Mouse (Mus musculus) T-helper 17 cell (primary cell): ENCODE results near the gene Neurog2.

Experiments used
- in situ Hi-C, 2 experiments: fragments of 300-600 bp; cut with MboI, MseI; formaldehyde crosslinking; loops; 1 replicate in 1 of 2; 2 replicates in 1 of 2; pipeline ENCODE4 v1.15.1; 2025; ENCODE audit warnings: high pct_unique_total_duplicates in 2 of 2

Neurog2 gene

DNA sequence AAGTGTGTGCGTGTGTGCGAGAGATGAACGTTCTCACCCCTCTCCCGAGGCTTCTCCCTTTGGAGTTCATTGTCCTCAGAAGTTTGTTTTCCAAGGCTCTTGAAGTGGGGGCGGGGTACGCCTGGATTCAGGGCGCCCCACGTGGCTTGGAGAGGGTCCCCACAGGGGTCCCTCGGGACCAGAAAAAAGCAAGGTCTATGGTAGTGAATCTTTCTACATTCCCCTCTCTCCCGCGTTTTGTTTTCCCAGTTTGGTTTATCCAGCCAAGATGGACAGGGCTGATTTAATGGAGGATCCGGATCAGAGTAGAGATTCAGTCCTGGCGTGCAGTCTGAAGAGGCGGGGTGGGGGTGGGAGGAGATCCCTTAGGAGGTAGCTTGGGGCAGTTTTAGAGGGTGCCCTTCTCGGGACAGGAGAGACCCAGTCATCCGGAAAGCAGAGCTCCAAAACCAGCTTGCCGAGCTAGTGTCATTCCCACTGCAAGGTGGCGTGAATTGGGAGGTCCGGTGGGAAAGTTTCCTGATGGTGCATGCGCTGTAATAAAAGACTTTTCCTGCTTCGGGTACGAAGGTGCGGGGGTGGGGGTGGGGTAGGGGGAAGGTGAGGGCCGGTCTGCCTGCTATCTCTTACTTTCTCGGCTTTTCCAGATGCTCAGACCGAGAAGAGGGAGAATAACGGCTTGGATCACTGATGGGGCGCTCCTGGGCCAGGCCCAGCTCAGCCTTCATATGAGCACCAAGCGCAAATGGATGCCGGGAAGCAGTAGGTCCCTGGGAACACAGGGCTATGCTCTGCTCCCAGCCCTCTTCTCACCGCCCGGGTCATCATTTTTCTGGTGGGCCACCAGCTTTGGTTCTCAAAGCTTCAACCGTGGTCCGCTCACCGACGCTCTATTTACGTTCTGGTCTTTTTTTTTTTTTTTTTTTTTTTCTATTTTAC, 8.1 kb downstream of the Neurog2 start:
- in situ Hi-C loops = loop anchor here (10.0 to 25.0 kb wide), 2 partner anchors 304 to 1571 kb away; no protein-coding TSS in a partner anchor

DNA sequence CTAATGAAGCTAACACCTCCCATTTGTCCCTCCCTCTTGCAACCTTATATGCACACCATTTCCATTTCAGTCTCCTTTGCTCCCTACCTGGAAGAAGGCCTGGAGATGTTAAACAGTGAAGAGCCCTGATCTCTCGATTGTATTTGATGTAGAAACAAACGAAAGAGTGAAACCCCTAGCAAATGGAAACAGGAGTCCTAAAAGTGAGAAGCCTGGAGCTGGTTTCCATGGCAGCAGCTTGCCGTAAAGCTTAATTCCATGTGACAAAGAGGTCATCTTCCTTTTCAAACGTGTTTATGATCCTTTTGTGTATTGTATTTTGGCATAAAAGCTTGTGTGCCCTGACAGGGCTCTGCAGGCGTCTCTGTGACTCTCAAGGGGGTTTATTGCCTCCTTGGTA, 9.3 kb downstream of the Neurog2 start:
- in situ Hi-C loops = loop anchor here (10.0 to 25.0 kb wide), 2 partner anchors 303 to 1570 kb away; no protein-coding TSS in a partner anchor

DNA sequence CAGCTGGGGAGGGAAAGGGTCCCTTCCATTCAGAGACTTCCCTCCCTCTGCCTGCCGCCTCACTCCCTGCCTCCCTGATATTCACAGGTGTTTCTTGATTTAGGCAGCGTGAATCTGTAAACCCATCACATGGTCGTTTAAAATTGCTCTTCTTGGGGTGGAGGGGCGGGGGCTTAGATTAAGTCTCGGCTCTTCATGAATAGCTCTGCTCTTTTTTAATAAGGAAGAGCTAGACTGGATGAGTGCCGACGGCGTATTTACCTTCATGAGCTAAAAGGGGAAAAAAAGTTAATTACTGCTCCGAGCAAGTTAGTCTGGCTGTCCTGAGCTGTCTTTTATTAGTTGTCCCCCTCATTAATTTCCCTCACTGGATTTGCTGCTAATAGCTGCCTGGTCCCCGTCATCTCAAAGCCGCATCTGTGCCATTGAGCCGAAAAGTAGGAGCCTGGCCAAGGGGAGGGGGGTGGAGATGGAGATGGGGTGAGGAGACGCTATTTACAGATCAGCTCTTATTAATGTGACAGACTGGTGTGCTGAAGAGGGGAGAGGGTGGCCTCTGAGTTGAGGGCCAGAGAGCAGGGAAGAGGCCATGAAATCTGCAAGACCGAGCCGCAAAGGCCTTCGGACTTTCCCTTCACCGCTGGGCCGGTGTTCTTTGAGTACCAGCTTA, 13.4 kb downstream of the Neurog2 start:
- in situ Hi-C loops = loop anchor here (10.0 to 25.0 kb wide), 2 partner anchors 299 to 1566 kb away; no protein-coding TSS in a partner anchor

DNA sequence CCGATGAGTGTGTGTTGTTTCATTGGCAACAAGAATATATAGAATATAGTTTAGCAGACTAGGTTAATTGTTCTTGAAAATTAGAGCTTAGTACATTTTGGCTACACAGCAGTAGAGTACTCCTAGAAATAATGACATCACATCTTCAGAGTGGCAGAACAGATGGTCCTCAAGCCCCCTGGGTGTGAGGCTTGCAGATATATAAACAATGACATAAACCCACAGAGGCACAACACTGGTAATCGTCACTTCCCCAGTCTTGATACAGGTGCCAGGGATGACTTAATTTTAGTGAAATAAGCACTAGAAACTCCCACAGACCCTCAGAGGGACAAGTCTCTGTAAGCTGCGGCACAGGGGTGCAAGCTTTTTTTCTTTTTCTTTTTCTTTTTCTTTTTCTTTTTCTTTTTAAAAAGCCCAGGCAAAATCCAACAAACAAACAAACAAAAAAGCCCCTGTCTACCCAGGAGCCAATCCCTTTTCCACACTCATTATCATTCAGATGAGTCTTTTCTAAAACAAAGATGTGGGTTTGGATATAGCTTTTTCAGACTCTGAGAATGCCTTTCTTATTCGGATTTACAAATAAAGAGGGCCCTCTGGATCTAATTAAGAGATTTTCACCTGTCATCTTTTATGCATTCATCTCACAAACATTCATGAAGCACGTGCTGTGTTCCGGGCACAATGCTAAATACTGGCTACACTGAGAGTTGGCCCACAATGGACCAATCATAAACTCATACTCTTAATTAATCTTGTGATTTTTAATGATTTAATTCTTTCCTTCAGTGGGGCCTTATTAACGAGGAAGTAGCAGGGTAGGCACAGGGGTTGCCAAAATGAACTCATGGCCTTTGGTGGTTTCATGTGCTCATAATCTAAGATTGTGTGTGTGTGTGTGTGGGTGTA, 19.1 kb downstream of the Neurog2 start:
- in situ Hi-C loops = no loop called here

DNA sequence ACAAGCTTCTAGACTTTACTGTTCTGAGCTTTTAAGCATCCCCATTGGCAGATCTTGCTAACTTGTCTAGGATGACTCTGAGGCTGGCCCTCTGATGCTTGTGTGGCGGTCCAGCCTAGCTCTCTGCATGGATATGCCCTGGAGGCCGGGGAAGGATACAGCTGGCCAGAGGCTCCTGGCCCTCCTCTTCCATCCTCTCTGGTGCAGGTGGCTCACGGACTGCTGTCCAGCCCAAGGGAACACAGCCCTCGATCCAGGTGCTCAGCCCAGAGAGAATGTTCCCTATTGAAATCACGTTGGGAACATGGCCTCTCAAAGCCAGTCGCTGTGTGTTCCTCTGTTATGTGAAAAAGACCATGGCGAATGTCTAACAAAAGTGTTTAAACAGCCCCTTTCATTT, 27.8 kb downstream of the Neurog2 start:
- in situ Hi-C loops = no loop called here

DNA sequence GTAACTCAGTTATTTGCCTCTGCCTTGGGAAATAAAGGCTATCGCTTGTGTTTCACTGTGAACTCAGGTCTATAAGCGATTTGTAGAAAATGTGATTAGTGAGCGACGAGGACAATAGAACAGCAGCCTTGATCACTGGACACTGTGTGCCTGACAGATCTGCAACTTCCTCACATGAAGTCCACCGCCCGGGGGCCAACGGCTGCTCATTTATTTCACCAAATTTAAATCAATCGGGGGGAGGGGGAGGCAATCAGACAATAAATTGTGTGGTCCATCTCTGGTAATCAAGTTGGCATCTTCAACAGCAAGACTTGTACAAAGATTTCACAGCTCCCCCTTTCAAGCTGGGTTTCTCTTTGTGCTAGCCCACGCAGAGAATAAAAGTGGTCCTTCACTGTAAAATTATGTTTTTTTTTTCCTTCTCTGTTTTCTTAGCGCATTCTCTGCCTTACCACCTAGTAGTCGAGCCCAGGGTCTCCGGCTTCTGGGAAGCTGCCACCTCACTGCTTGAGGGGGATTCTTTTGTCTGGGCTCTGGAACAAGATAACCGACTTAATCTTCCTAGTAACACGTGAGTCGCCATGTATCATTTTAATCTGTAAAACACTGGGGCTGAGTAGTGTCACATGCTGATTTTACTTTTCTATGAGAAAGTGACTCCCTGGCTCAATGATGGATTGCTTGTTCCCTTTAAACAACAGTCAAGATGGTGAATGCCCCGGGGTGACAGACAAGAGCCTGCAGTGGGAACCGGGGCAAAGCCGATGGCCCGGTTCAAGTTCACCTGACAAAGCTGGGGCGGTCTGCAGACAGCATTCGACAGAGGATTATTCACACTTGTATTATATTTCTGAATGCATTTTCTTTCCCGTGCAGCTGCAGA, 29.0 kb downstream of the Neurog2 start:
- in situ Hi-C loops = no loop called here

DNA sequence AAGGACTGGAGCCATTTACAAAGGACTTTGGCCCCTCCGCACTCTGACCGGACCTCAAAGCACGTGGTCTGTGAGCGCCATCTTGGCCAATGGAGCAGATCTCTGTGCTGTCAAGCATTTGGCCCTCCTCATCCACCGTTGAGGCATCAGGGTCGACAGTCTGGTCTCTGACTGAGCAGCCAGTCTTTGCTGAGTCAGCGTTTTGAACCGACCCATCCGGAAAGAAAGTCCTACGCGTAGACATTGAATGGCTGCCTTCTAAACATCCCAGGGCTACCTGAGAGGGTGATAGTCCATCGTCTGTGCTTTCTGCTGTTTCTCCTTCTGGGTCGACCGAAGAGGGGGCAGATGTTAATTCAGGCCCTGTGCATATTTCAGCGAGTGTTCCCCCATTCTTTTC, 46.8 kb downstream of the Neurog2 start:
- in situ Hi-C loops = loop anchor here in 1 of 2 experiments (10.0 kb wide), 1 partner anchor 495 kb away; no protein-coding TSS in a partner anchor
